Mouse (Mus musculus) cerebellum, postnatal 25 days (tissue): ENCODE results near the gene Nim1k.

Experiments
- DNase-seq, 2 experiments: peaks; one replicate each; pipeline ENCODE4 v3.0.0; 2021; ENCODE audit warnings: mixed read lengths in 2 of 2

Nim1k gene

GRCm38 (mm10) chr13:119755681-119756471, at the start of gene Nim1k:
Nim1k (minus strand) TSS chr13:119755882.
- DNase-seq, result peak; percentile 88 to 89

DNA sequence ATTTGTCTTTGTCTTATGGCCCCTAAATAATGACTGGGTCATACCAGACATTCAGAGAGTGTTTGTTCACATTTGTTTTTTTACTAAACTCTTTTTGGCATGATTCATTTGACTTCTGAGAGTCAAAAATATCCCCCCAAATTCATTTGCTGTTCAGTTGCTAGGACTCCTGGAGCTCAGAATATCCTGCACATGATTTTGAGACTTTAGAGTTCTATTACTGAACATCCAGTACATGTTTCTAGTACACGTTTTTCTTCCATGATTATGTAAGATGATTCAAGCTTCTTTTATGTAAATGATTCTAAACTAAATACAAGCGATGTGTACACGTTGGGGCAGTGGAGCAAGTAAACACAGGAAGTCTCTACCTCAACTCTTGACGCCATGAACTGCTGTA, 42.0 kb upstream of the Nim1k start:
- DNase-seq, result no peak

DNA sequence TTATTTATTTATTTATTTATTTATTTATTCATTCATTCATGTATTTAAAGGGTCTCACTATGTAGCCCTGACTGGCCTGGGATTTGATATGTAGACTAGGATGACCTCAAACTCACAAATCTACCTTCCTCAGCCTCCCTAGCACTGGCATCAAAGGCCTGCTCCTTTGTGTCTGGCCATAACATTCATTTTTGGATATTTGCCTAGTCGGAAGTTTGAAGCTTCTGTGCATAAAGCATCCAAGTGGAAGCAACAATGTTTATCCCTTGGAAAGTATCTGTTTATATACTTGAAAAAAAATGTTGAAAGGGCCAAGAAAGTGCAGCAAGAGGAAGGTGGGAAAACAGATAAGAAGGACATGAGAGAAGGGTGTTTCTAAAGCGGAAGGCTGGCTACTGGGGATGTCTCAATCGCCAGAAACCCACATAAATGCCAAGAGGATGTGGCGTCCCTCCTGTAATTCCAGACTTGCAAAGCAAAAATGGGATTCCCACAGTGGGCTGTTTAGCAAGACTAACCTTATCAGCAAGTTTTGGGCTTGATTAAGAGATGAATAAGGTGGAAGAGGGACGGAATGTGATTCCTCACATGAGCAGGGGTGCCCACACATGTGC, 37.2 kb upstream of the Nim1k start:
- no peak for DNase-seq

GRCm38 (mm10) chr13:119791580-119792135, 36.0 kb upstream of the Nim1k start:
- DNase-seq, result no peak

DNA sequence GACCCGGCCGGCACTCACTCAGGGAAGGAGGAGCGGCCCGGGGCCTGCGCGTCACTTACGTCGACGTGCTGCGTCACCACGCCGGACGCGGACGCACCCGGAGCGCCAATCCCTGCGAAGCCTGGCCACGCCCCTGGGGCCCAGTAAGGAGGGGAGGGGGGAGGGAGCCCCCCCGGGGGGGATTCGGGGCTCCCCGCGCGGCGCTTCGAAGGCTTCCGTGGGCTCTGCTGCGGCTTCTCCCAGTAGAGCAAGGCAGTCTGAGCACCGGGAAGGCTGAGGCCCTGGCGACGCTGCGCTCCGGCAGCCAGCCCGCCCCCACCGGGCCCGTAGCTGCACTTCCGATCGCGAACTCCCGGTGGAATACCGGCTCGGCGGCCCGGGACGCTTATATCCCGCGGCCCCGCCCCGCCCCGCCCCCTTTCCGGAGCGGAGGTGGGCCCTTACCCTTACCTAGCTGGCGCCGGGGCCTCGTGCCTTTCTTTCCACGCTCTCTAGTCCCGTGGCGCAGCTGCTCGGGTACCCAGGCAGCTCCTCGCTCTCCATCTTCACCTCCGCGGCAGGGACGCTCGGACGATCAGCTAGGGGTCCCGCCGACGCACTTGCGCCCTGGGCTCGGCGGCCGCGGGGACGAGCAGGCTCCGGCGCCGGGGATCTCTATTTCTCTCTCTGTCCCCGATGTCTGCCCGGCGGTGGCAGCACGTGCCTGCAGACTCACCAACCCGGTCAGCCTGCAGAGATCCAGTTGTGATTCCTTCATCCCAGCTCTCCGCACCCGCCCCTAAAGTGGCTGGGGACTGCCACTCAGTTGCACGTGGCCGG, 35.3 kb upstream of the Nim1k start, which contains the start of gene Zfp131:
Zfp131 (minus strand) TSS at position 129 of the 819 bp plus-strand sequence.
- DNase-seq, result peak; percentile 94 to 97

DNA sequence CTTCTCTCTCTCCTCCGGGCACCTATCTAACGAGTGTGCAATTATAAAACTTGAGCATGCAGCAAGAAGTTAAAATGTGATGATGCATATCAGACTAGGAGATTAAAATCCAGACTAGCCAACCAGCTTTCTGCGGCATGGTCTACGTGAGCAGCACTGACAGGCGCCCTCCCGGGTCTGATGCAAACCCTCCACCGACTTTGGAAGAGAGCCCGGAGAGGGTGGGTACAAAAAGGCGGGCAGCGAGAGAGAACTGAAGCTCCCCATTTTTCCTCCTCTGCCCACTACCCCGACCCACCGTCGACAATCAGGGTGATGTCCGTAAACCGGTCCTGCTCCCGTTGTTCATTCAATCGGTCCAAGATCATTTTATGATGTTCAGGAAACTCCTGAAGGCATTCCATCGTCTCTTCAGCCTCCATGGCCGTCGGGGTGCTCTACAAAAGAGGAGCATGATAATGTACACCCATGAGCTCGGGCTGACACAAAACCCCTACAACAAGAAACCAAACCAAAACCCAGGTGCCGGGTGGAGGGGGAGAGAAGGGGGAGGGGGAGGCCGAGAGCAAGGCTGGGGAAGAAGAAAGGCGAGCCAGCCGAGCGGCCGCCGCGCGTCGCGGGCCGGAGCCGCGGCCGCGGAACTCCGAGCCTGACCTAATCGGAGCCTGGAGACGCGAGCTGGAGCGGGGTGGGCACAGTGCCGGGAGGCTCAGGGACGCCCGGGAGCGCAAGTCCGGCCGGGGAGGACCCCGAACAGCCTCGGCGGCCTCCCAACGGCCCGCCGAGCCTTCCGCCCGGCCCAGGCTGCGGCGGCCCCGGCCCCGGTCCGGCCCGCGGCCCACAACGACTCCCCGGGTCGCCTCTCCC, 34.4 kb upstream of the Nim1k start:
- peak; percentile 82 to 84 for DNase-seq

GRCm38 (mm10) chr13:119783581-119783980, 27.9 kb upstream of the Nim1k start:
- DNase-seq, result no peak

DNA sequence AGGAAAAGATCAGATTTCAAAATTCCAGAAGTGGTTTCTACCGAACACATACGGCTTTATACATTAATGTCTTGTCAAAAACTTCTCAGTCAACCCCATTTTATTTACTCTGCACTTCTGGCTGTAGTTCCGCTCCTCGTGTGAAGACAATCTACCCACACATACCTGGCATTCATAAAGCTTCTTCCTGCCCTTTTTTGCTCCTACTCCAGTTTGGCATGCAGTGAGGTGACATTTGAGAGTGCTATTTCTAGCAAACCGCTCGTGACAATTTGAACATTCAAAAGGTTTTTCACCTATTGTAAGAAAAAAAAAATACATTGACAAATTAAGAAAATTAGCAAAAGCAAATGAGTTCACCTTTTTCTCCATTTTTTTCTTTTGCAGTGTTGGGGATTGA, 12.9 kb upstream of the Nim1k start:
- no peak for DNase-seq

GRCm38 (mm10) chr13:119766480-119766879, 10.8 kb upstream of the Nim1k start:
- no peak for DNase-seq

GRCm38 (mm10) chr13:119756831-119757230, 1.1 kb upstream of the Nim1k start:
- no peak for DNase-seq

- peak in 1 of 2 experiments; percentile 69 for DNase-seq
Measured at GRCm38 (mm10) chr13:119755141-119755547, 538 bp downstream of the Nim1k start.

- DNase-seq, result no peak
Measured at GRCm38 (mm10) chr13:119754635-119755020, 1.1 kb downstream of the Nim1k start.

GRCm38 (mm10) chr13:119753859-119754634, 1.6 kb downstream of the Nim1k start:
- peak in 1 of 2 experiments; percentile 18 for DNase-seq

GRCm38 (mm10) chr13:119746930-119747329, 8.8 kb downstream of the Nim1k start:
- DNase-seq, result no peak

- no peak for DNase-seq
Measured at GRCm38 (mm10) chr13:119743470-119743869, 12.2 kb downstream of the Nim1k start.

- no peak for DNase-seq
Measured at GRCm38 (mm10) chr13:119742711-119743415, 12.8 kb downstream of the Nim1k start.

- peak in 1 of 2 experiments; percentile 21 for DNase-seq
Measured at GRCm38 (mm10) chr13:119741390-119742237, 14.1 kb downstream of the Nim1k start.

- no peak for DNase-seq
Measured at GRCm38 (mm10) chr13:119731448-119731847, 24.2 kb downstream of the Nim1k start.

DNA sequence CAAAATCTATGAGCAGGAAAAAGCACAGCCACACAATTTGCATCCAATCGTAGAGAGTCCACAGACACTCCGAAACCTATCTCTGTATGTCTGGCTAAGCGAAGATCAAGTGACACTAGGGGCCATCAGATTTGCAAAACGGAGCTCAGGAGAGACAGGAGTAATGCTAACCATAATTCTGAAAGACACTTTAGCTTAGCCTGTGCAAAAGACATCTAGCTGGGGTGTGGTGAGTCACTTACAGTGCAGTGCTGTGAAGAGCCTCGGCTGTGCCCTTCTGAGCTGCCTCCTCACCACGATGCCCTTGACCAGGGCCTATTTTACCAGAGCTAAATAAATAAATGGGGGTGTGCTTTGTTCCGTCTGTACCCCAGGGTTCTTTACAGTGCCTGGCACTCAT, 26.3 kb downstream of the Nim1k start:
- DNase-seq, result no peak
